Mouse (Mus musculus) forebrain, embryonic 16.5 days (tissue): ENCODE measurements at regions not wholly inside any gene's neighbourhood (a gene's known extent, or its start where the extent isn't known, plus 50 kb on each side); places are given as distances from the start of the nearest gene placed in this dataset.

ENCODE experiments used
- ATAC-seq: fragments of 200-750 bp; cut with Nextera tagmentation; 2 replicates; pipeline ENCODE4 v1.8.0; 2017; ENCODE audit warnings: mild to moderate bottlenecking, moderate library complexity
- H3K27ac ChIP-seq: fragments of 300-500 bp; sonication (generic); 2 replicates; pipeline ENCODE4 v1.5.1; 2014; ENCODE audit warnings: low read length, control low read depth
- H3K27me3 ChIP-seq: fragments of 300-500 bp; sonication (generic); replicated peaks from 2 replicates; pipeline ENCODE4 v1.6.1; 2014; ENCODE audit warnings: low read length; ENCODE audit not compliant: control insufficient read depth, insufficient read depth
- H3K36me3 ChIP-seq: fragments of 300-500 bp; sonication (generic); 2 replicates; pipeline ENCODE4 v1.6.1; 2014; ENCODE audit not compliant: control insufficient read depth, insufficient read depth
- H3K4me1 ChIP-seq: fragments of 300-500 bp; sonication (generic); replicated peaks from 2 replicates; pipeline ENCODE4 v1.6.1; 2014; ENCODE audit warnings: low read length; ENCODE audit not compliant: control insufficient read depth, insufficient read depth
- H3K4me2 ChIP-seq: fragments of 300-500 bp; sonication (generic); 2 replicates; pipeline ENCODE4 v1.6.1; 2014; ENCODE audit warnings: mild to moderate bottlenecking, low read length, control low read depth
- H3K4me3 ChIP-seq: fragments of 300-500 bp; sonication (generic); replicated peaks from 2 replicates; pipeline ENCODE4 v1.5.1; 2014; ENCODE audit warnings: mild to moderate bottlenecking, low read length, control low read depth
- H3K9ac ChIP-seq: fragments of 300-500 bp; sonication (generic); replicated peaks from 2 replicates; pipeline ENCODE4 v1.6.1; 2014; ENCODE audit warnings: low read depth, low read length, control low read depth
- H3K9me3 ChIP-seq: fragments of 300-500 bp; sonication (generic); 2 replicates; pipeline ENCODE4 v1.6.1; 2016; ENCODE audit warnings: low read length; ENCODE audit not compliant: control insufficient read depth
- WGBS: fragments of 180-500 bp; shearing (Covaris S2); extraction: QIAGEN DNeasy Blood & Tissue Kit; methylation state at CpG from one replicate; pipeline ENCODE4 v1.1.7; 2014; 5-methylcytosine and 5-hydroxymethylcytosine counted together

- no peaks in the 10 kb centered on the region for H3K27me3 ChIP-seq
- H3K4me2 ChIP-seq, result no peak overlapping the region
- 81% methylated on average over 6 of the region's 6 CpGs for WGBS
- no peaks in the 10 kb centered on the region for H3K4me1 ChIP-seq
- no peak for ATAC-seq
- H3K4me3 ChIP-seq, result no peak overlapping the region
- H3K9me3 ChIP-seq, result no peaks in the 10 kb centered on the region
- no peak overlapping the region for H3K27ac ChIP-seq
- H3K36me3 ChIP-seq, result no peaks in the 10 kb centered on the region
- no peak overlapping the region for H3K9ac ChIP-seq
Observed at GRCm38 (mm10) chr10:109405116-109405685, 394.4 kb upstream of the Syt1 start.

- no peak overlapping the region for H3K4me2 ChIP-seq
- ATAC-seq, result no peak
- WGBS, result 66% methylated on average over 4 of the region's 4 CpGs
Observed at GRCm38 (mm10) chr10:109383758-109384157, 373.0 kb upstream of the Syt1 start.

GRCm38 (mm10) chr10:109378846-109379245, 368.1 kb upstream of the Syt1 start:
- 83% methylated on average over 4 of the region's 4 CpGs for WGBS
- H3K27ac ChIP-seq, result no peak overlapping the region
- H3K9ac ChIP-seq, result no peak overlapping the region
- no peak for ATAC-seq
- no peaks in the 10 kb centered on the region for H3K27me3 ChIP-seq
- no peaks in the 10 kb centered on the region for H3K36me3 ChIP-seq
- H3K4me1 ChIP-seq, result no peaks in the 10 kb centered on the region
- H3K9me3 ChIP-seq, result no peaks in the 10 kb centered on the region
- H3K4me3 ChIP-seq, result no peak overlapping the region
- H3K4me2 ChIP-seq, result no peak overlapping the region

More at GRCm38 (mm10) chr10:109383758-109384157, 373.0 kb upstream of the Syt1 start:
- Histone ChIP-seq H3K36me3 (no peaks in the 10 kb centered on the region), H3K4me1 (no peaks in the 10 kb centered on the region), H3K27ac (no peak overlapping the region), H3K9me3 (no peaks in the 10 kb centered on the region), H3K4me3 (no peak overlapping the region), H3K27me3 (no peaks in the 10 kb centered on the region), H3K9ac (no peak overlapping the region)

GRCm38 (mm10) chr10:109360161-109360560, 349.4 kb upstream of the Syt1 start:
- ATAC-seq, result peak; percentile 67
- H3K4me2 ChIP-seq, result no peak overlapping the region
- H3K4me1 ChIP-seq, result peaks cover 8% of the 10 kb centered on the region
- H3K27ac ChIP-seq, result 0 out of 2 replicates have a peak overlapping the region, but pooled peaks have one; percentile 26
- no peak overlapping the region for H3K4me3 ChIP-seq
- H3K9me3 ChIP-seq, result no peaks in the 10 kb centered on the region
- WGBS, result 16% methylated on average over 1 of the region's 1 CpGs
- H3K27me3 ChIP-seq, result no peaks in the 10 kb centered on the region
- H3K9ac ChIP-seq, result no peak overlapping the region
- H3K36me3 ChIP-seq, result no peaks in the 10 kb centered on the region

GRCm38 (mm10) chr10:109358812-109359211, 348.0 kb upstream of the Syt1 start:
- H3K4me2 ChIP-seq, result no peak overlapping the region
- peak; percentile 86 for ATAC-seq
- no peaks in the 10 kb centered on the region for H3K36me3 ChIP-seq
- no peaks in the 10 kb centered on the region for H3K9me3 ChIP-seq
- peaks cover 8% of the 10 kb centered on the region for H3K4me1 ChIP-seq
- H3K27me3 ChIP-seq, result no peaks in the 10 kb centered on the region
- no peak overlapping the region for H3K4me3 ChIP-seq
- WGBS, result 39% methylated on average over 6 of the region's 6 CpGs
- H3K9ac ChIP-seq, result no peak overlapping the region
- no peak overlapping the region for H3K27ac ChIP-seq

GRCm38 (mm10) chr10:109332846-109333386, 322.1 kb upstream of the Syt1 start:
- Histone ChIP-seq H3K4me2 (no peak overlapping the region), H3K9me3 (no peaks in the 10 kb centered on the region), H3K9ac (no peak overlapping the region), H3K36me3 (no peaks in the 10 kb centered on the region), H3K27me3 (no peaks in the 10 kb centered on the region), H3K4me3 (no peak overlapping the region), H3K4me1 (no peaks in the 10 kb centered on the region), H3K27ac (no peak overlapping the region)
- 86% methylated on average over 7 of the region's 7 CpGs for WGBS
- no peak for ATAC-seq

- WGBS, result 74% methylated on average over 6 of the region's 6 CpGs
- no peak for ATAC-seq
- Histone ChIP-seq H3K27me3 (no peaks in the 10 kb centered on the region), H3K27ac (no peak overlapping the region), H3K4me1 (no peaks in the 10 kb centered on the region), H3K36me3 (no peaks in the 10 kb centered on the region), H3K9ac (no peak overlapping the region), H3K4me2 (no peak overlapping the region), H3K9me3 (no peaks in the 10 kb centered on the region), H3K4me3 (no peak overlapping the region)
Observed at GRCm38 (mm10) chr10:109309286-109309685, 298.5 kb upstream of the Syt1 start.

GRCm38 (mm10) chr10:109300199-109300598, 289.4 kb upstream of the Syt1 start:
- no peak overlapping the region for H3K4me2 ChIP-seq
- no peak for ATAC-seq
- H3K36me3 ChIP-seq, result no peaks in the 10 kb centered on the region
- no peak overlapping the region for H3K9ac ChIP-seq
- no peaks in the 10 kb centered on the region for H3K27me3 ChIP-seq
- H3K4me3 ChIP-seq, result no peak overlapping the region
- 68% methylated on average over 2 of the region's 2 CpGs for WGBS
- peaks cover 5% of the 10 kb centered on the region; the same call in 1 of the 2 replicates for H3K4me1 ChIP-seq
- no peak overlapping the region for H3K27ac ChIP-seq
- no peaks in the 10 kb centered on the region for H3K9me3 ChIP-seq

- H3K9ac ChIP-seq, result no peak overlapping the region
- no peaks in the 10 kb centered on the region for H3K9me3 ChIP-seq
- peak; percentile 50; the same call in 1 of the 2 replicates for ATAC-seq
- no peak overlapping the region for H3K4me3 ChIP-seq
- no peak overlapping the region for H3K27ac ChIP-seq
- H3K36me3 ChIP-seq, result no peaks in the 10 kb centered on the region
- H3K4me2 ChIP-seq, result no peak overlapping the region
- WGBS, result 27% methylated on average over 11 of the region's 11 CpGs
- no peaks in the 10 kb centered on the region for H3K27me3 ChIP-seq
- H3K4me1 ChIP-seq, result peaks cover 5% of the 10 kb centered on the region; the same call in 1 of the 2 replicates
Observed at GRCm38 (mm10) chr10:109299785-109300184, 289.0 kb upstream of the Syt1 start.
